Comparison of ENCODE assay signal across 8 mouse cellular contexts in genomic region chr17:26602371-26602885, GRCm38 (mm10). TPM values are rescaled to one million over a fixed set of nuclear protein-coding genes. Genes with fewer than 3 reads are reported as not detected.
DNase-seq lines count a peak whose midpoint lies in the region; ATAC-seq lines count a peak whose summit lies in the region.

No protein-coding gene starts in this region.

- peak; percentile 98 for DNase-seq in heart, adult 11 months
- DNase-seq in heart, postnatal 25 days (ENCODE audit: low spot score), result no peak
- peak; percentile 55 to 77 for DNase-seq in adrenal gland, postnatal 36 days
- DNase-seq in heart, adult 8-10 months (ENCODE audit: low spot score), result peak; percentile 75
- DNase-seq in kidney, adult 9 months, result peak; percentile 87
- peak; percentile 79 for DNase-seq in lung, postnatal 36 days
- no peak for DNase-seq in thymus, adult 18-20 months

- no peak for ATAC-seq in megakaryocyte progenitor cell, adult 5-6 weeks (replicated peaks; ENCODE audit: poor library complexity)

- intact Hi-C loops in heart, postnatal 25 days (cut with DNase I), result loop anchor here (2.0 kb wide), 2 partner anchors 14 to 34 kb away; no protein-coding TSS in a partner anchor

RNA-seq across cellular contexts. Expression of gene Dusp1, which starts 40.5 kb away (rescaled TPM):
- 10 to 100 TPM; 44.8 to 66.4 TPM for total RNA-seq in heart, postnatal 25 days (2021)
- total RNA-seq in adrenal gland, postnatal 36 days (2021), result 10 to 100 TPM; 56.9 to 62.5 TPM
- total RNA-seq in heart, adult 8-10 months (2022), result 10 to 100 TPM; 51.1 to 75.8 (median 59.4) TPM
- total RNA-seq in megakaryocyte progenitor cell, adult 5-6 weeks (2015), result 89.7 and 162 TPM in 2 replicates
- 16.1 and 29.6 TPM in 2 replicates for total RNA-seq in megakaryocyte progenitor cell, adult 5-6 weeks (2017)

RNA-seq across cellular contexts. Expression of gene Ergic1, which starts 41.1 kb away (rescaled TPM):
- total RNA-seq in heart, postnatal 25 days (2021), result 10 to 100 TPM; 54.2 to 58.4 TPM
- total RNA-seq in adrenal gland, postnatal 36 days (2021), result 100 to 1,000 TPM; 159 to 160 TPM
- total RNA-seq in heart, adult 8-10 months (2022), result 10 to 100 TPM; 52.7 to 57.9 (median 55.4) TPM
- total RNA-seq in megakaryocyte progenitor cell, adult 5-6 weeks (2015), result 99.7 and 123 TPM in 2 replicates
- total RNA-seq in megakaryocyte progenitor cell, adult 5-6 weeks (2017), result 42.2 and 48.3 TPM in 2 replicates

Comparison
In these comparisons a context has a peak if more than half of its experiments do, and no peak if none do; other contexts are left out.
1. DNase-seq: peak in heart, adult 11 months (single experiment), adrenal gland, postnatal 36 days (2 of 2), heart, adult 8-10 months (single experiment), kidney, adult 9 months (single experiment) and lung, postnatal 36 days (single experiment); none in heart, postnatal 25 days (single experiment) and thymus, adult 18-20 months (0 of 2).